Mouse (Mus musculus) liver, postnatal 0 days (tissue): Measurements from ENCODE around the gene Slc43a2.

Source experiments
- CTCF ChIP-seq: sonication (generic); IDR thresholded peaks from 2 replicates; pipeline ENCODE4 v1.5.1; 2016; ENCODE audit warnings: antibody characterized with exemption, low read depth
- EP300 ChIP-seq: IDR thresholded peaks from 2 replicates; pipeline ENCODE4 v1.6.1; 2016; ENCODE audit warnings: antibody characterized with exemption, low read depth, mild to moderate bottlenecking

GRCm38 (mm10) chr11:75568115-75568511, 36.6 kb downstream of the Slc43a2 start:
- TF ChIP-seq EP300 = no peak
- no peak for TF ChIP-seq CTCF
